Mouse (Mus musculus) kidney, adult 18-20 months (tissue): ENCODE data around the gene Cdk17.
"Not testable (repeated sequence)": the region's sequence is repeated elsewhere in the genome, so short reads cannot be mapped to it uniquely, and the experiment has no call there.

Source experiments
- DNase-seq: peaks from one replicate; pipeline ENCODE4 v3.0.0; 2021

The Cdk17 gene

DNA sequence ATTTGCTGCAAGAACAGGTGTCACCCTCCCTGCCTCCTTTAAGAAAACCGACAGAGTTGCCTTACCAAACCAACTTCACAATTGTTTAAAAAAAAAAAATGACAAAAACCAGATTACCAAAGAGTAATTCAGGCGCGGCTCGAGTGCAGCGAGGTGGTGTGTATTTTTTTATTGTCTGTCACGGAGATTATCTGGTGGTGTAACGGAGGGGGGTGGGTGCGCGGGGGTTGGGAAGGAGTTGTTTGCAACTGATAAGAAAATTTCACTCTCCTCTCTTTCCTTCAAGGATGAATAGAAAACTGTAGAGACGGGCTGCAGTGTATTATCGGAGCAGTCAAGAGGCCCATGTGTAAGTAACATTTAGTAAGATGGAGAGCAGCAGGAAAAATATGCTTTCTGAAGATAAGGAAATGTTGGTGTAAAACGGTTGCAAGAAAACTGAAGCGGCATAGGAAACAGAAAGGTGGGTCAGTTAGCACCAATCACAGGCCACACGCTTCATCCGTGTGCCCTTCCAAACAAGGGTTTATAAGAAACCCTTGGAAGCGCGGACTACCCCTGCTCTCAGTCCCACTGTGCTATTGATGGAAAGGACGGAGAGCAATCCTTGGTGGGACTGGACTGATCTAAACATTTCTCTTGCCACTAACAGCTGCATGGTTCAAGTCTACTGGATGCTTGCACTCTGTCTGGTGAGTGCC lies 17.2 kb upstream of the Cdk17 start:
- DNase-seq, result no peak

- no peak for DNase-seq
Observed at GRCm38 (mm10) chr10:93143986-93144314, 16.7 kb upstream of the Cdk17 start.

GRCm38 (mm10) chr10:93144579-93144978 lies 16.1 kb upstream of the Cdk17 start:
- DNase-seq, result no peak

DNA sequence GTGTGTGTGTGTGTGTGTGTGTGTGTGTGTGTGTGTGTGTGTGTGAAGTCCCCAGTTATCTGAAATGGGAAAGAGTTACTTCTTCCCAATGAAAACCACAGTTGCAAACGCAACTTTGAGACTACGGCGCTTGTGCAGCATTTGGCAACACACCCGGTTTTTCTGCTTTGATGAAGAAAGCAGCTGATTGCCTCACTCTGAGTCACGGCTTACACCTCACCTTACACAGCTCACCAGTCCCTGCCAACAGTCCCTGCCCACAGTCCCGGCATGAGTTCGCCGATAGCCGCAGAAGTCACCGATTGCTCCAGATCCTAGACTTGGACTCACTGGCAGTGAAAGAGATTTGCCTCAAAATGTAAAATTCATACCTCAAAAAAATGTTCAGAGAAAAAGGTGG lies 15.6 kb upstream of the Cdk17 start:
- no peak for DNase-seq

GRCm38 (mm10) chr10:93146601-93147000 lies 14.1 kb upstream of the Cdk17 start:
- no peak for DNase-seq

DNA sequence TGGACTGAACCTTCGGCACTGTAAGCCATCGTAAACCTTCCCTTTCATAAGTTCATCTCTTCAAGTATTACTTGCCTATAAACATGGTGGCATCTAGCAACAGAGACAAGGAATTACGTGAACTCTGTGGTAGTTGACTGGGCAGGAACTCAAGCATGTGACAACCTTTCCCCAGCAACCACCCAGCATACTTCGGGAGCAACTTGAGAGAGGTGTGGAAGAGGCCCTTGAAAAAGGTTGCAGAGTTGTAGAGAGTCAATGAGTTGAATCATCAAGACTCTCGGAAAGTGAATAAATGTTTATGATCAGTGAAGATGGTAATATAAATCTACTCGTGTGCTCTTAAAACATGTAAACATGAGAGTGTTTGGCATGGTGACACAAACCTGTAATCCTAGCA lies 13.0 kb upstream of the Cdk17 start:
- DNase-seq, result no peak

DNA sequence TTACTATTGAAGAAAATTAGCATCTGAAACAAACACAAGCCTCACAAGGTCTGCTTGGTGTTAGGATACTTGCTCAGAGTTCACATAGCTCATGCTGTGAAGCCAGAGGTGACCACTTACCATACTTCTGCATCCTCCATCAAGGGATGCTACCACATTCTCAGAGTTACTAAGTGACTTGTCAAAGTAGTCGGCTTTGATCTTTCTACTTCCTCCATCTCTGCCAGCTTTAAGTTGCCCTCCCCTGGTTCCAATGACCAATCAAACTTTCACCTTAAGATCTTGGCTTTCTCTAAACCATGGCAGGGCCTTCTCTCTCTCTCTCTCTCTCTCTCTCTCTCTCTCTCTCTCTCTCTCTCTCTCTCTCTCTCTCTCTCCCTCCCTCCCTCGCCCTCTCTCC lies 11.1 kb upstream of the Cdk17 start:
- no peak for DNase-seq

- DNase-seq, result no peak
Observed at GRCm38 (mm10) chr10:93151775-93152174, 8.9 kb upstream of the Cdk17 start.

DNA sequence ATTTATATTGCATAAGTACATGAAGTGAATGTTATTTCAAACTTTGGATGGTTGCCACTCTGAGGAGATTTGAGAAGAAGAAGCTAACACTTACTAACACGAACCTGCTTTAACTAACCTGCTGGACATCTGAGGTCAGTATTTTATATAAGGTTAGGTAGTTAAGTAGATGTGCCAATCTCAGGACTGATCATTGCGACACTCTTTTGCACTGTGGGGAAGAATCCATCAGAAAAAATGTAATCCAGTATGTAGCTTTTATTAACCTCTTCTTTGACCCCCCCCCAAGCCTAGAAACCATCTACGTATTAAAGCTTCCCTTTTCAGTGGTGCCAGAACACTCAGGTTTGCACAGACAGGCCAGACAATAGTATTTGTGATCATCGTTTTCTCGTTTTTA lies 8.0 kb upstream of the Cdk17 start:
- DNase-seq, result no peak

DNA sequence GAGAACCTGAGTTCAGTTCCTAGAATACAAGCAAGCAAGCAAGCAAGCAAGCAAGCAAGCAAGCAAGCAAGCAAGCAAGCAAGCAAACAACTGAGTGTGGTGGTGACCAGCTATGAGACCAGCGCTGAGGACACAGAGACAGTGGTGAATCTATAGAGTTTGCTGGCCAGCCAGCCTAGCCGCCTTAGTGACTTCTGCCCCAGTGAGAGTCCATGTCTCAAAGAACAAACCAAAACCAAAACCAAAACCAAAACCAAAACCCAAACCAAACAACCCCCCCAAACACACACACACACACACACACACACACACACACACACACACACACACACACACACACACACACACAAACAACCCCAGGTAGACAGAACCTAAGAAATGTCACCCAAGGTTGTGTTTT lies 7.3 kb upstream of the Cdk17 start:
- not testable (repeated sequence) for DNase-seq

GRCm38 (mm10) chr10:93159651-93160496 lies 801 bp upstream of the Cdk17 start:
- no peak for DNase-seq

- peak; percentile 90 for DNase-seq
Observed at GRCm38 (mm10) chr10:93160497-93160806, 223 bp upstream of the Cdk17 start.

DNA sequence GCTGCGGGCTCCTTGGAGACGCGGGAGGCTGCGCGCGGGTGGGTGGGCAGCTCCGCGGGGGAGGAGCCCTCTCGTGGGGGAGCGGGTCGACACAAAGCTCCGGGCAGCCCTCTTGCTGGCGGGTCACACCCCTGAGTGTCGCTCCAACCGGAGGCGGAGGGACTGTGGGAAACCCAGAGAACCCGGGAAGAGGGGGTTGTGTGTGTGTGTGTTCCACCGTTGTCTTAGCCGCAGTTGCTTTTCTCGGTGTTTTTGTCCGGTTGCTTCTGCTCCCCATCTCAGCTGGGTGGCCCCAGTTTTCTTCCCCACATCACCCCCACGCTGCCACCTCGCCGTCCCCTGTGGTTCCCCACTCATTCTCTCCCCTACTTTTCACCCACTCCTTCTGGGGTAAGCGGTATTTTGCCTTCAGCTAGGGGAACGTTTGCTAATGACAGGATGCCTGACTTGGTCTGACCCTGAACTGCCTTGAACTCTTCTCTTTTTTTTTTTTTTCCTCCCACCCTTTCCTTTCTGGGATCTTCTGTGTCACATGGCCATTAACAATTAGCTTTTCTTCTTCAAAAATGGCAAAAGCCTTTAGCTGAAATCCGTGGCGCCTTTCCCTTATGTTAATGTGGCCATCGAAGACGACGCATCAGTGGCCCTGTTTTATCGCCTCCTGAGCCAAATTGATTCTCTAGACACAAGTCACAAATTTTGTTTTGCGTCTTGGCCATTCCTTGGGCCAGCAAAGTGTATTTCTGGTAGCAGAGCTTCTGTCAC lies 1.0 kb downstream of the Cdk17 start:
- peak; percentile 64 for DNase-seq

DNA sequence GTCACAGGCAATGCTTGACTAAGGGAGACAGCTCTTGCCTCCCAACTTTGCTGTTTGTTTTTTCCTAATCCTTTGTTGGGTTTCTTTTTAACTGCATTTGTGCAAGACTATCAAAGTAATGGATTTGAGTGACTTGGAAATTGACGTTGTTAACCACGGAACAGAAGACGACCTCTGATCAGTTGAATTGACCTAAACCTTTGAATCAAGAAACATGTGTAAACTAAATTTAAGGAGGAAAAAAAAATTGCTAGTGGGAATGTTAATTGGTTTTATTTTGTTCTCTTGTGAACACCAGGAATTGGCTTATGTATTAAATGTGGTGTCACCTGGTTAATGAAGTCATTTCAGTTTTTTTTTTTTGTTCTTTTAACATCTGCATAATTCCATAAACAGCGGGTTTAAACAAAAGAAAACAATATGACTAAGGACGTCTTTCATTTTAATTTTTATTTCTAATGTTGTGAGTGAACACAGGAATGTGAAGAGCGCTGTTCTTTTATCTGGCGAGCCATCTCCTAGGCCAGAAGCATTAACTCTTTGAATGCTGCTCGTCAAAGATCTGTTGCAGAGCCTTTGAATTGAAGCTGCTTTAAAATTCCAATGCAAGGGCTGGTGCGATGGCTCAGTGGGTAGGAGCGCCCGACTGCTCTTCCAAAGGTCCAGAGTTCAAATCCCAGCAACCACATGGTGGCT lies 1.7 kb downstream of the Cdk17 start:
- DNase-seq, result no peak

DNA sequence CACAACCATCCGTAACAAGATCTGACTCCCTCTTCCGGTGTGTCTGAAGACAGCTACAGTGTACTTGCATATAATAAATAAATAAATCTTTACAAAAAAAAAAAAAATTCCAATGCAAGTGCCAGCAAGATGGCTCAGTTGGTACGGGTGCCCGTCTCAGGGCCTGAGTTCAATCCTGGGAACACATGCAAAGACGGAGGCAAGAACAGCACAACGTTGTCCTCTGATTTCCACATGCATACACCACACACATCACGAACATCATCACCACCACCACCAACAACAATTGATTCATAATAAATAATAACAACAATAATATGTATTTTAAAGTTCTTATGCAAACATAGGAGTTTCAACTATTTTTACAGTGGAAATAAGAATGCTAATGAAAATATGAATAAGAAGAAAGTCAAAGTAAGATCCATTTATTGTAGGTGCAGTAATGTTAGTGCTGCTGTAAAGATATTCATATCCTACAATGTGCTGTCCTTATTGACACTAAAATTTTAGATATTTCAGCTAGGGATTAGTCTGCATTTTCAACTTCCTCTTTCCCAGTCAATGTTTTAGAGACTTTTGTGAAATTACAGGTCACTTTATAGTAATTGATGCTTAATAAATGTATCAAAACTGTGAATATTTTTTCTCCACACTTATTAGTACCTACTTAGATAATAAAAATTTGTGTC lies 2.4 kb downstream of the Cdk17 start:
- no peak for DNase-seq

GRCm38 (mm10) chr10:93163711-93164488 lies 3.2 kb downstream of the Cdk17 start:
- DNase-seq, result no peak

- DNase-seq, result no peak
Observed at GRCm38 (mm10) chr10:93165416-93166381, 5.0 kb downstream of the Cdk17 start.

GRCm38 (mm10) chr10:93166382-93166769 lies 5.7 kb downstream of the Cdk17 start:
- DNase-seq, result no peak

- DNase-seq, result no peak
Observed at GRCm38 (mm10) chr10:93167311-93167710, 6.6 kb downstream of the Cdk17 start.

- DNase-seq, result no peak
Observed at GRCm38 (mm10) chr10:93168067-93168466, 7.4 kb downstream of the Cdk17 start.
